Mouse (Mus musculus) lung, embryonic 16.5 days (tissue): ENCODE data around the gene Cetn4. TPM values are rescaled to one million over a fixed set of nuclear protein-coding genes. Genes with fewer than 3 reads are reported as not detected.

ENCODE experiments used
- ATAC-seq: fragments of 200-750 bp; cut with Nextera tagmentation; 2 replicates; pipeline ENCODE4 v1.8.0; 2017; ENCODE audit warnings: low read depth, mild to moderate bottlenecking, moderate library complexity
- H3K27ac ChIP-seq: fragments of 300-500 bp; sonication (generic); 2 replicates; pipeline ENCODE4 v1.5.1; 2014; ENCODE audit warnings: mild to moderate bottlenecking, control low read depth, low read length
- H3K27me3 ChIP-seq: fragments of 300-500 bp; sonication (generic); 2 replicates; pipeline ENCODE4 v1.6.1; 2014; ENCODE audit warnings: low read depth, low read length, mixed read lengths; ENCODE audit not compliant: control insufficient read depth, insufficient read depth
- H3K36me3 ChIP-seq: fragments of 300-500 bp; sonication (generic); 2 replicates; pipeline ENCODE4 v1.6.1; 2014; ENCODE audit warnings: low read length; ENCODE audit not compliant: control insufficient read depth, insufficient read depth
- H3K4me1 ChIP-seq: fragments of 300-500 bp; sonication (generic); replicated peaks from 2 replicates; pipeline ENCODE4 v1.6.1; 2014; ENCODE audit warnings: low read length, mixed read lengths; ENCODE audit not compliant: control insufficient read depth, insufficient read depth
- H3K4me2 ChIP-seq: fragments of 300-500 bp; sonication (generic); 2 replicates; pipeline ENCODE4 v1.6.1; 2014; ENCODE audit warnings: low read depth, low read length, control low read depth
- H3K4me3 ChIP-seq: fragments of 300-500 bp; sonication (generic); 2 replicates; pipeline ENCODE4 v1.5.1; 2014; ENCODE audit warnings: mild to moderate bottlenecking, low read length, control low read depth
- H3K9ac ChIP-seq: fragments of 300-500 bp; sonication (generic); 2 replicates; pipeline ENCODE4 v1.6.1; 2014; ENCODE audit warnings: low read length, control low read depth
- H3K9me3 ChIP-seq: fragments of 300-500 bp; sonication (generic); 2 replicates; pipeline ENCODE4 v1.6.1; 2016; ENCODE audit warnings: low read length; ENCODE audit not compliant: control insufficient read depth
- WGBS: fragments of 180-500 bp; shearing (Covaris S2); extraction: QIAGEN DNeasy Blood & Tissue Kit; methylation state at CpG from one replicate; pipeline ENCODE4 v1.1.7; 2014; 5-methylcytosine and 5-hydroxymethylcytosine counted together
- polyA plus RNA-seq: library from polyadenylated mRNA; unstranded; fragments of >200 nt; fragmentation: Nextera tagmentation; extraction: Ambion mirVana; gene quantifications from 2 replicates; pipeline ENCODE4 v1.2.1, GENCODE M21; 2015

The Cetn4 gene
- polyA plus RNA-seq, 1 experiment from 2014 or later, result 9.2 TPM

- ATAC-seq, result no peak
- Histone ChIP-seq H3K27ac (no peak overlapping the region), H3K4me2 (no peak overlapping the region), H3K4me1 (0 out of 2 replicates have a peak, but pooled peaks cover 9% of the 10 kb centered on the region), H3K27me3 (no peaks in the 10 kb centered on the region), H3K4me3 (no peak overlapping the region), H3K9ac (no peak overlapping the region), H3K9me3 (no peaks in the 10 kb centered on the region), H3K36me3 (peaks cover 15% of the 10 kb centered on the region)
- WGBS, result 85% methylated on average over 1 of the region's 1 CpGs
These were observed 3.7 kb upstream of the Cetn4 start for GRCm38 (mm10) chr3:37316233-37316632.

GRCm38 (mm10) chr3:37313371-37313770 is 863 bp upstream of the Cetn4 start:
- ATAC-seq, result no peak
- Histone ChIP-seq H3K9ac (peak overlapping the region; percentile 58), H3K27ac (peak overlapping the region; percentile 30; the same call in 1 of the 2 replicates), H3K27me3 (no peaks in the 10 kb centered on the region), H3K4me2 (peak overlapping the region; percentile 56), H3K9me3 (no peaks in the 10 kb centered on the region), H3K4me3 (peak overlapping the region; percentile 77), H3K36me3 (no peaks in the 10 kb centered on the region), H3K4me1 (0 out of 2 replicates have a peak, but pooled peaks cover 9% of the 10 kb centered on the region)
- 35% methylated on average over 1 of the region's 1 CpGs for WGBS

- H3K4me2 ChIP-seq, result peak overlapping the region; percentile 56
- no peak overlapping the region for H3K27ac ChIP-seq
- no peaks in the 10 kb centered on the region for H3K27me3 ChIP-seq
- H3K4me3 ChIP-seq, result peak overlapping the region; percentile 77
- no peak for ATAC-seq
- H3K4me1 ChIP-seq, result 0 out of 2 replicates have a peak, but pooled peaks cover 9% of the 10 kb centered on the region
- no peaks in the 10 kb centered on the region for H3K36me3 ChIP-seq
- H3K9ac ChIP-seq, result peak overlapping the region; percentile 90
- 2% methylated on average over 10 of the region's 10 CpGs for WGBS
- no peaks in the 10 kb centered on the region for H3K9me3 ChIP-seq
These were observed 575 bp downstream of the Cetn4 start for GRCm38 (mm10) chr3:37311897-37312369.

- H3K4me2 ChIP-seq, result no peak overlapping the region
- H3K27me3 ChIP-seq, result no peaks in the 10 kb centered on the region
- no peaks in the 10 kb centered on the region; the same call in 1 of the 2 replicates for H3K4me1 ChIP-seq
- H3K36me3 ChIP-seq, result no peaks in the 10 kb centered on the region
- ATAC-seq, result peak; percentile 57
- peak overlapping the region; percentile 85 for H3K27ac ChIP-seq
- peaks cover 3% of the 10 kb centered on the region; the same call in 1 of the 2 replicates for H3K9me3 ChIP-seq
- H3K9ac ChIP-seq, result no peak overlapping the region
- WGBS, result 50% methylated on average over 8 of the region's 8 CpGs
- H3K4me3 ChIP-seq, result no peak overlapping the region
These were observed 8.9 kb downstream of the Cetn4 start for GRCm38 (mm10) chr3:37303392-37304139.

- H3K9ac ChIP-seq, result no peak overlapping the region
- no peaks in the 10 kb centered on the region; the same call in 1 of the 2 replicates for H3K4me1 ChIP-seq
- H3K9me3 ChIP-seq, result peaks cover 3% of the 10 kb centered on the region; the same call in 1 of the 2 replicates
- no peaks in the 10 kb centered on the region for H3K27me3 ChIP-seq
- H3K4me2 ChIP-seq, result no peak overlapping the region
- H3K36me3 ChIP-seq, result no peaks in the 10 kb centered on the region
- H3K27ac ChIP-seq, result 0 out of 2 replicates have a peak overlapping the region, but pooled peaks have one; percentile 10
- H3K4me3 ChIP-seq, result no peak overlapping the region
- ATAC-seq, result no peak
- WGBS, result 35% methylated on average over 12 of the region's 12 CpGs
These were observed 9.8 kb downstream of the Cetn4 start for GRCm38 (mm10) chr3:37302685-37303084.

GRCm38 (mm10) chr3:37299470-37299869 is 13.0 kb downstream of the Cetn4 start:
- no peak for ATAC-seq
- Histone ChIP-seq H3K27me3 (no peaks in the 10 kb centered on the region), H3K4me1 (no peaks in the 10 kb centered on the region; the same call in 1 of the 2 replicates), H3K27ac (no peak overlapping the region), H3K36me3 (no peaks in the 10 kb centered on the region), H3K9ac (no peak overlapping the region), H3K9me3 (no peaks in the 10 kb centered on the region), H3K4me3 (no peak overlapping the region), H3K4me2 (no peak overlapping the region)
- 57% methylated on average over 3 of the region's 3 CpGs for WGBS

GRCm38 (mm10) chr3:37292654-37293053 is 19.9 kb downstream of the Cetn4 start:
- ATAC-seq, result no peak

GRCm38 (mm10) chr3:37291929-37292328 is 20.6 kb downstream of the Cetn4 start:
- 82% methylated on average over 2 of the region's 2 CpGs for WGBS
- Histone ChIP-seq H3K36me3 (no peaks in the 10 kb centered on the region), H3K4me3 (no peak overlapping the region), H3K4me1 (no peaks in the 10 kb centered on the region), H3K27me3 (no peaks in the 10 kb centered on the region), H3K9me3 (no peaks in the 10 kb centered on the region), H3K27ac (no peak overlapping the region), H3K9ac (no peak overlapping the region), H3K4me2 (no peak overlapping the region)
- ATAC-seq, result no peak

More at GRCm38 (mm10) chr3:37292654-37293053, 19.9 kb downstream of the Cetn4 start:
- Histone ChIP-seq H3K9ac (no peak overlapping the region), H3K4me1 (no peaks in the 10 kb centered on the region), H3K27ac (no peak overlapping the region), H3K36me3 (no peaks in the 10 kb centered on the region), H3K9me3 (no peaks in the 10 kb centered on the region), H3K4me3 (no peak overlapping the region), H3K27me3 (no peaks in the 10 kb centered on the region), H3K4me2 (no peak overlapping the region)
- WGBS, result 43% methylated on average over 2 of the region's 2 CpGs

GRCm38 (mm10) chr3:37290881-37291541 is 21.5 kb downstream of the Cetn4 start:
- no peak overlapping the region for H3K9ac ChIP-seq
- WGBS, result 53% methylated on average over 7 of the region's 7 CpGs
- H3K27ac ChIP-seq, result no peak overlapping the region
- no peaks in the 10 kb centered on the region for H3K27me3 ChIP-seq
- no peak overlapping the region for H3K4me2 ChIP-seq
- peak; percentile 28; the same call in 1 of the 2 replicates for ATAC-seq
- H3K9me3 ChIP-seq, result no peaks in the 10 kb centered on the region
- no peaks in the 10 kb centered on the region for H3K36me3 ChIP-seq
- no peaks in the 10 kb centered on the region for H3K4me1 ChIP-seq
- H3K4me3 ChIP-seq, result no peak overlapping the region
